Mouse (Mus musculus): ENCODE measurements around the gene Gm13289. TPM values are rescaled to one million over a fixed set of nuclear protein-coding genes. Genes with fewer than 3 reads are reported as not detected.
"Not testable (repeated sequence)": the region's sequence is repeated elsewhere in the genome, so short reads cannot be mapped to it uniquely, and the experiment has no call there.

Gene Gm13289
- polyA plus RNA-seq, 1 experiment from 2014 or later, result not detected

DNA sequence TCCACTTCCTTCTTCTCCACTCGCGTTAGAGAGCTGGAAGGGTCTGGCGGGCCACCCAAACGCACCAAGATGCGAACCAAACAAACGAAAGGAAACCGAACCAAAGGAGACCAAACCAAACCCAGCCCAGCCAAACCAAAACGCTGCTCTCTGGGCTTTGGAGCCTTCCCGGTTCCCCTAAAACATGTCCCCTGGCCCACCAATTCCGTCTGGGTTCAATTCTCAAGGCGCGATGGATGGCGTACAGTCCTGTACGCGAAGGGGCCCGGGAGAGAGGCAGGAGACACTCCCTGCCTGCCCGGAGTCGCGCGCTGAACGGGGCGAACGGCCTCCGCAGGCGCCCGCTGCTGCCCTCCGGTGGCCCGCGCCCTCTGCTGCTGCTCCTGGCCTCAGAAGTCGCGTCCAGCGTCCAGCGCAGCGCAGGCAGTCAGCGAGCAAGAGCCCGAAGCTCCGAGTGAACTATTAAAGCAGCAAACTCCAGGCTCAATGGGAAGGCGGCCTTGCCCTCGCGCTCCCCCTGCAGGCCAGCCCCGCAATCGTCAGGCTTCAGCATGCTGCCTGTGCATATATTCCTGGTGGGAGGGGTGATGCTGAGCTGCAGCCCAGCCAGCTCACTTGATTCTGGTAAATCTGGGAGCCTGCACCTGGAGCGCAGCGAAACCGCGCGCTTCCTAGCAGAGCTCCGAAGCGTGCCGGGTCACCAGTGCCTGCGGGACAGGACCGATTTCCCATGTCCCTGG is 17.4 kb downstream of the Gm13289 start, which contains the start of gene Gm13275:
TSS of gene Gm13275 (plus strand) at position 552 of the 740 bp plus-strand sequence.
- not testable (repeated sequence) for ATAC-seq (replicated peaks; ENCODE audit: low FRiP score); H3K4me3 ChIP-seq (ENCODE audit: low read depth, low read length); DNase-seq (ENCODE audit: low spot score); H3K4me1 ChIP-seq (replicated peaks; ENCODE audit: control insufficient read depth, insufficient read depth, low read length); H3K27ac ChIP-seq (ENCODE audit: low read depth, low read length); H3K4me2 ChIP-seq (ENCODE audit: low read depth, low read length, severe bottlenecking); H3K9ac ChIP-seq (ENCODE audit: low read length); H3K27me3 ChIP-seq (ENCODE audit: control insufficient read depth, insufficient read depth, low read length); H3K36me3 ChIP-seq (ENCODE audit: control insufficient read depth, insufficient read depth, low read length); H3K9me3 ChIP-seq (ENCODE audit: control insufficient read depth, low read length)
- 0% methylated on average over 7 of the region's 52 CpGs for WGBS

DNA sequence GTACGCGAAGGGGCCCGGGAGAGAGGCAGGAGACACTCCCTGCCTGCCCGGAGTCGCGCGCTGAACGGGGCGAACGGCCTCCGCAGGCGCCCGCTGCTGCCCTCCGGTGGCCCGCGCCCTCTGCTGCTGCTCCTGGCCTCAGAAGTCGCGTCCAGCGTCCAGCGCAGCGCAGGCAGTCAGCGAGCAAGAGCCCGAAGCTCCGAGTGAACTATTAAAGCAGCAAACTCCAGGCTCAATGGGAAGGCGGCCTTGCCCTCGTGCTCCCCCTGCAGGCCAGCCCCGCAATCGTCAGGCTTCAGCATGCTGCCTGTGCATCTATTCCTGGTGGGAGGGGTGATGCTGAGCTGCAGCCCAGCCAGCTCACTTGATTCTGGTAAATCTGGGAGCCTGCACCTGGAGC is 20.4 kb downstream of the Gm13289 start, which contains the start of gene Gm13279:
TSS of gene Gm13279 (plus strand) at position 301 of the 400 bp plus-strand sequence.
- not testable (repeated sequence) for H3K4me1 ChIP-seq (replicated peaks; ENCODE audit: control insufficient read depth, insufficient read depth, low read length); ATAC-seq (replicated peaks; ENCODE audit: low FRiP score); H3K4me2 ChIP-seq (ENCODE audit: low read depth, low read length, severe bottlenecking); H3K4me3 ChIP-seq (ENCODE audit: low read depth, low read length); H3K36me3 ChIP-seq (ENCODE audit: control insufficient read depth, insufficient read depth, low read length); DNase-seq (ENCODE audit: low spot score); H3K9ac ChIP-seq (ENCODE audit: low read length); H3K27ac ChIP-seq (ENCODE audit: low read depth, low read length); H3K27me3 ChIP-seq (ENCODE audit: control insufficient read depth, insufficient read depth, low read length); H3K9me3 ChIP-seq (ENCODE audit: control insufficient read depth, low read length)
- WGBS, result no CpG with 5 or more reads among the region's 28 CpGs

DNA sequence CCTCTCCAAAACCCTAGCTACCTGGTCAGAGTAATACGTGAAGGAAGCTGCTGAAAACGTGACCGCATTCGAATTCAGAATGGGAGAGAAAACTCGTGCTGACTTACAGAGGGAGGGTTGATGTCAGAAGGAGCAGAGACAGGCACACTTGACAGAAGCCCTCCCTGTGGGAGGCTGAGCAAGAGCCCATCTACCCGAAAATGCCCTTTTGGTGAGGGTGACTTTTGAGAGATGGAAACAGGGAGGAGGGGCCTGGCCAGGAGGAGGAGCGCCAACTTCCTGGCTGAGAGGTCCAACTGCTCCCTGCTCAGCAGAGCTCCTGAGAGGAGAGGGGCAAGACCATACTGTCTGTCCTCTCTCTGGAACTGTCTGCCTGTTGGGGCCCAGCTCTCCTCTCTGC is 22.6 kb downstream of the Gm13289 start, which contains the start of gene Gm13285:
TSS of gene Gm13285 (plus strand) at position 301 of the 400 bp plus-strand sequence.
- WGBS, result 0% methylated on average over 3 of the region's 7 CpGs

DNA sequence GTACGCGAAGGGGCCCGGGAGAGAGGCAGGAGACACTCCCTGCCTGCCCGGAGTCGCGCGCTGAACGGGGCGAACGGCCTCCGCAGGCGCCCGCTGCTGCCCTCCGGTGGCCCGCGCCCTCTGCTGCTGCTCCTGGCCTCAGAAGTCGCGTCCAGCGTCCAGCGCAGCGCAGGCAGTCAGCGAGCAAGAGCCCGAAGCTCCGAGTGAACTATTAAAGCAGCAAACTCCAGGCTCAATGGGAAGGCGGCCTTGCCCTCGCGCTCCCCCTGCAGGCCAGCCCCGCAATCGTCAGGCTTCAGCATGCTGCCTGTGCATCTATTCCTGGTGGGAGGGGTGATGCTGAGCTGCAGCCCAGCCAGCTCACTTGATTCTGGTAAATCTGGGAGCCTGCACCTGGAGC is 26.2 kb downstream of the Gm13289 start, which contains the start of gene Gm13287:
TSS of gene Gm13287 (plus strand) at position 301 of the 400 bp plus-strand sequence.
- H3K9ac ChIP-seq (ENCODE audit: low read length); DNase-seq (ENCODE audit: low spot score); H3K9me3 ChIP-seq (ENCODE audit: control insufficient read depth, low read length); ATAC-seq (replicated peaks; ENCODE audit: low FRiP score); H3K4me1 ChIP-seq (replicated peaks; ENCODE audit: control insufficient read depth, insufficient read depth, low read length); H3K27me3 ChIP-seq (ENCODE audit: control insufficient read depth, insufficient read depth, low read length); H3K4me2 ChIP-seq (ENCODE audit: low read depth, low read length, severe bottlenecking); H3K36me3 ChIP-seq (ENCODE audit: control insufficient read depth, insufficient read depth, low read length); H3K4me3 ChIP-seq (ENCODE audit: low read depth, low read length); H3K27ac ChIP-seq (ENCODE audit: low read depth, low read length): not testable (repeated sequence)
- WGBS, result no CpG with 5 or more reads among the region's 29 CpGs

More for the DNA sequence above, 22.6 kb downstream of the Gm13289 start, which contains the start of gene Gm13285:
- not testable (repeated sequence) for H3K4me2 ChIP-seq (ENCODE audit: low read depth, low read length, severe bottlenecking); H3K27me3 ChIP-seq (ENCODE audit: control insufficient read depth, insufficient read depth, low read length); ATAC-seq (replicated peaks; ENCODE audit: low FRiP score); H3K4me3 ChIP-seq (ENCODE audit: low read depth, low read length); DNase-seq (ENCODE audit: low spot score); H3K9me3 ChIP-seq (ENCODE audit: control insufficient read depth, low read length); H3K36me3 ChIP-seq (ENCODE audit: control insufficient read depth, insufficient read depth, low read length); H3K9ac ChIP-seq (ENCODE audit: low read length); H3K27ac ChIP-seq (ENCODE audit: low read depth, low read length); H3K4me1 ChIP-seq (replicated peaks; ENCODE audit: control insufficient read depth, insufficient read depth, low read length)

DNA sequence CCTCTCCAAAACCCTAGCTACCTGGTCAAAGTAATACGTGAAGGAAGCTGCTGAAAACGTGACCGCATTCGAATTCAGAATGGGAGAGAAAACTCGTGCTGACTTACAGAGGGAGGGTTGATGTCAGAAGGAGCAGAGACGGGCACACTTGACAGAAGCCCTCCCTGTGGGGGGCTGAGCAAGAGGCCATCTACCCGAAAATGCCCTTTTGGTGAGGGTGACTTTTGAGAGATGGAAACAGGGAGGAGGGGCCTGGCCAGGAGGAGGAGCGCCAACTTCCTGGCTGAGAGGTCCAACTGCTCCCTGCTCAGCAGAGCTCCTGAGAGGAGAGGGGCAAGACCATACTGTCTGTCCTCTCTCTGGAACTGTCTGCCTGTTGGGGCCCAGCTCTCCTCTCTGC is 28.5 kb downstream of the Gm13289 start, which contains the start of gene Gm13288:
TSS of gene Gm13288 (plus strand) at position 301 of the 400 bp plus-strand sequence.
- peak within 1 kb of the TSS; percentile 27; the same call in 1 of the 2 replicates for H3K4me2 ChIP-seq (ENCODE audit: low read depth, low read length, severe bottlenecking)
- not testable (repeated sequence) for H3K9ac ChIP-seq (ENCODE audit: low read length); H3K4me1 ChIP-seq (replicated peaks; ENCODE audit: control insufficient read depth, insufficient read depth, low read length); H3K27me3 ChIP-seq (ENCODE audit: control insufficient read depth, insufficient read depth, low read length); ATAC-seq (replicated peaks; ENCODE audit: low FRiP score); H3K4me3 ChIP-seq (ENCODE audit: low read depth, low read length); DNase-seq (ENCODE audit: low spot score); H3K9me3 ChIP-seq (ENCODE audit: control insufficient read depth, low read length); H3K36me3 ChIP-seq (ENCODE audit: control insufficient read depth, insufficient read depth, low read length); H3K27ac ChIP-seq (ENCODE audit: low read depth, low read length)
- WGBS, result no CpG with 5 or more reads among the region's 8 CpGs

DNA sequence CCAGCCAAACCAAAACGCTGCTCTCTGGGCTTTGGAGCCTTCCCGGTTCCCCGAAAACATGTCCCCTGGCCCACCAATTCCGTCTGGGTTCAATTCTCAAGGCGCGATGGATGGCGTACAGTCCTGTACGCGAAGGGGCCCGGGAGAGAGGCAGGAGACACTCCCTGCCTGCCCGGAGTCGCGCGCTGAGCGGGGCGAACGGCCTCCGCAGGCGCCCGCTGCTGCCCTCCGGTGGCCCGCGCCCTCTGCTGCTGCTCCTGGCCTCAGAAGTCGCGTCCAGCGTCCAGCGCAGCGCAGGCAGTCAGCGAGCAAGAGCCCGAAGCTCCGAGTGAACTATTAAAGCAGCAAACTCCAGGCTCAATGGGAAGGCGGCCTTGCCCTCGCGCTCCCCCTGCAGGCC is 29.0 kb downstream of the Gm13289 start:
- peak overlapping the region; percentile 27; the same call in 1 of the 2 replicates for H3K4me2 ChIP-seq (ENCODE audit: low read depth, low read length, severe bottlenecking)
- H3K27me3 ChIP-seq (ENCODE audit: control insufficient read depth, insufficient read depth, low read length); ATAC-seq (replicated peaks; ENCODE audit: low FRiP score); H3K27ac ChIP-seq (ENCODE audit: low read depth, low read length); H3K4me3 ChIP-seq (ENCODE audit: low read depth, low read length); H3K9me3 ChIP-seq (ENCODE audit: control insufficient read depth, low read length); H3K9ac ChIP-seq (ENCODE audit: low read length); DNase-seq (ENCODE audit: low spot score); H3K36me3 ChIP-seq (ENCODE audit: control insufficient read depth, insufficient read depth, low read length); H3K4me1 ChIP-seq (replicated peaks; ENCODE audit: control insufficient read depth, insufficient read depth, low read length): not testable (repeated sequence)
- WGBS, result 0% methylated on average over 11 of the region's 34 CpGs

DNA sequence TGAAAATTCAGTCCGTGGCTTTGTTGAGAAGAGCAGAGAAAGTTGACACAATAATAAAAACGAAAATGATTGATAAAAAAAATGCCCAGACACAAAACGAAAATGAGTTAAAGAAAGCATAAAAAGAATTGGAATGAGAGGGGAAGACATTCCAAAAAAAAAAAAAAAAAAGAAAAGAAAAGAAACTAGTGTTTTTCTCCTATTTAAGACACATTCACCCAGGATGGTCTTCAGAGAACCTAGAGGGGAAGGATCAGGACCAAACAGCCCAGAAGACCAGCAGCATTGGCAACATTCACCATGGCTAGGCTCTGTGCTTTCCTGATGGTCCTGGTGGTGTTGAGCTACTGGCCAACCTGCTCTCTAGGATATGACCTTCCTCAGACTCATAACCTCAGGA is 39.2 kb downstream of the Gm13289 start, which contains the start of gene Ifna7:
TSS of gene Ifna7 (plus strand) at position 301 of the 400 bp plus-strand sequence.
- Histone ChIP-seq H3K36me3 (ENCODE audit: control insufficient read depth, insufficient read depth, low read length) (no peaks in the 10 kb centered on the region), H3K9ac (ENCODE audit: low read length) (no peak within 1 kb of the TSS), H3K27ac (ENCODE audit: low read depth, low read length) (no peak within 1 kb of the TSS), H3K9me3 (ENCODE audit: control insufficient read depth, low read length) (no peaks in the 10 kb centered on the region), H3K4me1 (replicated peaks; ENCODE audit: control insufficient read depth, insufficient read depth, low read length) (no peaks in the 10 kb centered on the region), H3K4me2 (ENCODE audit: low read depth, low read length, severe bottlenecking) (no peak within 1 kb of the TSS), H3K27me3 (ENCODE audit: control insufficient read depth, insufficient read depth, low read length) (no peaks in the 10 kb centered on the region), H3K4me3 (ENCODE audit: low read depth, low read length) (no peak within 1 kb of the TSS)
- 60% methylated on average over 3 of the region's 3 CpGs for WGBS
- DNase-seq (ENCODE audit: low spot score) (no peak), ATAC-seq (replicated peaks; ENCODE audit: low FRiP score) (no peak)

DNA sequence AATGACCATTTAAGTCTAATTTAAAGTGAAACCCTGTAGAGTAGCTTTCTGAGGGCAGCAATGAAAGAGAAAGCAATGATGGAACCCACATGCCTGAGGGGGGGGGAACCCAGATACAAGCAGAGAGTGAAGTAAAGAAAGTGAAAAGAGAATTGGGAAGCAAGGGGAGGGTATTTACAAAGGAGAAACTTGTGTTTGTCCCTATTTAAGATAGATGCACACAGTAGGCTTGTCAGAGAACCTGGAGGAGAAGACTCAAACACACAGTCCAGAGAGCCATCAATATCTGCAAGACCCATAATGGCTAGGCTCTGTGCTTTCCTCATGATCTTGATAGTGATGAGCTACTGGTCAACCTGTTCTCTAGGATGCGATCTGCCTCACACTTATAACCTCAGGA is 42.9 kb downstream of the Gm13289 start, which contains the start of gene Ifna11:
TSS of gene Ifna11 (plus strand) at position 301 of the 400 bp plus-strand sequence.
- no peak within 1 kb of the TSS for H3K9ac ChIP-seq (ENCODE audit: low read length)
- ATAC-seq (replicated peaks; ENCODE audit: low FRiP score) (no peak), DNase-seq (ENCODE audit: low spot score) (no peak)
- no peak within 1 kb of the TSS for H3K4me3 ChIP-seq (ENCODE audit: low read depth, low read length)
- H3K36me3 ChIP-seq (ENCODE audit: control insufficient read depth, insufficient read depth, low read length), result no peaks in the 10 kb centered on the region
- no peaks in the 10 kb centered on the region for H3K27me3 ChIP-seq (ENCODE audit: control insufficient read depth, insufficient read depth, low read length)
- H3K9me3 ChIP-seq (ENCODE audit: control insufficient read depth, low read length), result no peaks in the 10 kb centered on the region
- no peak within 1 kb of the TSS for H3K27ac ChIP-seq (ENCODE audit: low read depth, low read length)
- WGBS, result 90% methylated on average over 1 of the region's 1 CpGs
- no peak within 1 kb of the TSS for H3K4me2 ChIP-seq (ENCODE audit: low read depth, low read length, severe bottlenecking)
- no peaks in the 10 kb centered on the region for H3K4me1 ChIP-seq (replicated peaks; ENCODE audit: control insufficient read depth, insufficient read depth, low read length)
